Mouse (Mus musculus) stomach, embryonic 15.5 days (tissue): ENCODE results near the gene Gm8180. TPM values are rescaled to one million over a fixed set of nuclear protein-coding genes. Genes with fewer than 3 reads are reported as not detected.

Experiments used
- polyA plus RNA-seq: library from polyadenylated mRNA; unstranded; fragments of >200 nt; fragmentation: Nextera tagmentation; extraction: Ambion mirVana; gene quantifications from 2 replicates; pipeline ENCODE4 v1.2.1, GENCODE M21; 2015

Gm8180 gene
- polyA plus RNA-seq, 1 experiment from 2014 or later, result not detected

Other genes starting within 250 kb of the Gm8180 start
- not detected in 2 replicates for gene Gm5799, start 241.2 kb downstream of the Gm8180 start, polyA plus RNA-seq
- not detected in 2 replicates for gene Gm17654, start 205.6 kb downstream of the Gm8180 start, polyA plus RNA-seq
- not detected in 2 replicates for gene Gm10375, start 176.7 kb downstream of the Gm8180 start, polyA plus RNA-seq
- not detected in 2 replicates for gene Gm8165, start 107.5 kb downstream of the Gm8180 start, polyA plus RNA-seq
- gene Gm7324, start 86.9 kb downstream of the Gm8180 start, polyA plus RNA-seq, result 0.73 and 1.6 TPM in 2 replicates
- not detected in 2 replicates for gene Gm16506, start 57.3 kb downstream of the Gm8180 start, polyA plus RNA-seq
- not detected in 2 replicates for gene Gm6526, start 36.9 kb downstream of the Gm8180 start, polyA plus RNA-seq
- gene Ear1, start 90.8 kb upstream of the Gm8180 start, polyA plus RNA-seq, result 0.84 and 1.5 TPM in 2 replicates
- gene Ear10, start 138.8 kb upstream of the Gm8180 start, polyA plus RNA-seq, result not detected in 2 replicates
- 12.5 and 14.2 TPM in 2 replicates for gene Gm8113, start 140.6 kb upstream of the Gm8180 start, polyA plus RNA-seq
- gene Ang5, start 172.3 kb upstream of the Gm8180 start, polyA plus RNA-seq, result not detected in 2 replicates
- gene Ang6, start 217.5 kb upstream of the Gm8180 start, polyA plus RNA-seq, result not detected in 2 replicates